Mouse (Mus musculus): Measurements from ENCODE around the gene Vldlr.

The Vldlr gene

GRCm38 (mm10) chr19:27228254-27228653 lies 12.0 kb downstream of the Vldlr start:
- no peak for DNase-seq (ENCODE audit: extremely low spot score, low spot score)

GRCm38 (mm10) chr19:27233386-27233785 lies 17.1 kb downstream of the Vldlr start:
- DNase-seq (ENCODE audit: extremely low spot score, low spot score): no peak

- no peak for DNase-seq (ENCODE audit: extremely low spot score, low spot score)
Observed at GRCm38 (mm10) chr19:27239913-27240312, 23.6 kb downstream of the Vldlr start.

- no peak for DNase-seq (ENCODE audit: extremely low spot score, low spot score)
Observed at GRCm38 (mm10) chr19:27243527-27243926, 27.2 kb downstream of the Vldlr start.

GRCm38 (mm10) chr19:27254756-27255155 lies 38.5 kb downstream of the Vldlr start:
- DNase-seq (ENCODE audit: extremely low spot score, low spot score): no peak

GRCm38 (mm10) chr19:27255678-27256077 lies 39.4 kb downstream of the Vldlr start:
- no peak for DNase-seq (ENCODE audit: extremely low spot score, low spot score)

- DNase-seq (ENCODE audit: extremely low spot score, low spot score): peak; percentile 23
Observed at GRCm38 (mm10) chr19:27260102-27260501, 43.8 kb downstream of the Vldlr start.

- DNase-seq (ENCODE audit: extremely low spot score, low spot score): no peak
Observed at GRCm38 (mm10) chr19:27260621-27261278, 44.5 kb downstream of the Vldlr start.

GRCm38 (mm10) chr19:27262141-27262540 lies 45.9 kb downstream of the Vldlr start:
- no peak for DNase-seq (ENCODE audit: extremely low spot score, low spot score)

GRCm38 (mm10) chr19:27273385-27273784 lies 57.1 kb downstream of the Vldlr start:
- DNase-seq (ENCODE audit: extremely low spot score, low spot score): no peak

- no peak for DNase-seq (ENCODE audit: extremely low spot score, low spot score)
Observed at GRCm38 (mm10) chr19:27274382-27274781, 58.1 kb downstream of the Vldlr start.

- DNase-seq (ENCODE audit: extremely low spot score, low spot score): no peak
Observed at GRCm38 (mm10) chr19:27279174-27279573, 62.9 kb downstream of the Vldlr start.
